Mouse (Mus musculus) cerebellum, adult 11 months (tissue): ENCODE data around the gene Atp6ap1.

Source experiments
- DNase-seq: peaks from one replicate; pipeline ENCODE4 v3.0.0; 2022

Atp6ap1 gene

DNA sequence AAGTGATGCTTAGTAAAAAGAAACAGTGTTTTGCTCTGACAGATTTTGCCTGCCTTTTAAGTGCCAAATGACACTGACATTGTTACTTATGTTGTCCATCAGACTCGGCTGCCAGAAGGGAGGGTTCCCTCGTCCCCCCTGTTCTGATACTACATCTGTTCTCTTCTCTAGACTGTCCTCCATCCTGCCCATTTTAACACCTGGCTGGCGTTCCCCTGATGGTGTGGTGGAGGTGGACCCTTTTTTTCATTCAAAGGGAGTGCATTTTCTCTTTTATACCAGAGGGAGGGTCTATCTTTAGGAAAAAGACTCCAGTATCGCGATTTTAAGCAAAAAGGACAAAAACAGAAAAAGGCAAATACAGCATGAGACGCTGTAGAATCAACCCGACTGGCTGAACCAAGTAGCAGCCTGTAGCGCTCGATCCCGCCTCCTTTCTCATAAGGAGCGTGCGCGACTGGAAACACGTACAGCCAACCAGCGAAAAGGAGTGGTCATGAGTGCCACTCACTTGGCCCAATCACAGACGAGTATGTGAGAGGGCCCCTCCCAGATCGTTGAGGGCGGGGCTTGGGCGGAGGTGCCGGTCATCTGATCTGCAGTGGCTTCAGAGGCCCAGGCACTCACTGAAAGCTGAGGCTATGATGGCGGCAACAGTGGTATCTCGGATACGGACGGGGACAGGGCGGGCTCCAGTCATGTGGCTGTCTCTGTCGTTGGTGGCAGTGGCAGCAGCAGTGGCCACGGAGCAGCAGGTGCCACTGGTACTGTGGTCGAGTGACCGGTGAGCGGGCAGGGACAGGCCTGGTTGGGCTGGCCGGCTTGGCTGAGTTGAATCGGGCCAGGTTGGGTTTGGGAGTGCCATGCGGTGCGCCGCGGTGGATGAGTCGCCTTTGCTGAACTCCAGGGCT is at the start of gene Atp6ap1:
Atp6ap1 (plus strand) TSS at position 560 of the 911 bp plus-strand sequence.
- DNase-seq: peak; percentile 91

DNA sequence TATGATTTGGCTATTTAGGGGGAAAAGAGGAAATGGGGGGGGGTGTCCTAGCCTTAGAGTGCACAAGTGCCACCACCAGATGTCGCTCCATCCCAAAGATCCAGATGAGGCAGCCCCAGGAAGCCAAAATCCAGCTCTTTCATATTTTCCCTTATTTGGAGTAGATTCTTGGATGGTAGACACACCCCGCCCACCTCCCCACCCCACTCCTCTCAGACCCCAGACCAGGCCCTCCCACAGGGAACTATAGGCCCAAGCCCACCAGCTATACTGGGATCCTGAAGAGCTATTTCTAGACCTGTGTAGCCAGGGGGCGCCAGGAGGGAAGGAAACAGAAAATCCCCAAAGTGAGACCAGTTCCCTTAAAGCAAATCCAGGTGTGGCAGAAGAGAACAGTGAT is 48.2 kb upstream of the Atp6ap1 start:
- peak; percentile 44 for DNase-seq

DNA sequence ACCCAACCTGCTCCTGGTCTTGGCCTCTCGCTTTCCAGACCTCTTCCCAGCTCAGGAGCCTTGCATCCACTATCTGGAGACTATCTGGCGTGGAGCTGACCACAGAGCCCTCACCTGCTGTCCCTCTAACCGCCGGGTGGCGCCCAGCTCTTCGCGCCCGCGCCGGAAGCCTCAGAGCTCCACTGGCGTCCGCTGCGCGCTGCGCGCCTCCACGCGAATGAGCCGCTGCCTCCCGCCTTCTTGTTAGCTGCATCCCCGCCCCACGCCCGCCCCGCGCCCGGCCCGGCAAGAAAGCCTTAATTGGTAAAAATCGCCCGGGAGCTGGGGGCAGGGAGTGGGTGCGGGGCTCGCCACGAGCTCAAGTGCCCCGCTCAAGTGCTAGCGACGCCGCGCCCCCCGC is 47.3 kb upstream of the Atp6ap1 start, which contains the start of gene Flna:
Flna (minus strand) TSS at position 206 of the 400 bp plus-strand sequence.
- peak; percentile 67 for DNase-seq

DNA sequence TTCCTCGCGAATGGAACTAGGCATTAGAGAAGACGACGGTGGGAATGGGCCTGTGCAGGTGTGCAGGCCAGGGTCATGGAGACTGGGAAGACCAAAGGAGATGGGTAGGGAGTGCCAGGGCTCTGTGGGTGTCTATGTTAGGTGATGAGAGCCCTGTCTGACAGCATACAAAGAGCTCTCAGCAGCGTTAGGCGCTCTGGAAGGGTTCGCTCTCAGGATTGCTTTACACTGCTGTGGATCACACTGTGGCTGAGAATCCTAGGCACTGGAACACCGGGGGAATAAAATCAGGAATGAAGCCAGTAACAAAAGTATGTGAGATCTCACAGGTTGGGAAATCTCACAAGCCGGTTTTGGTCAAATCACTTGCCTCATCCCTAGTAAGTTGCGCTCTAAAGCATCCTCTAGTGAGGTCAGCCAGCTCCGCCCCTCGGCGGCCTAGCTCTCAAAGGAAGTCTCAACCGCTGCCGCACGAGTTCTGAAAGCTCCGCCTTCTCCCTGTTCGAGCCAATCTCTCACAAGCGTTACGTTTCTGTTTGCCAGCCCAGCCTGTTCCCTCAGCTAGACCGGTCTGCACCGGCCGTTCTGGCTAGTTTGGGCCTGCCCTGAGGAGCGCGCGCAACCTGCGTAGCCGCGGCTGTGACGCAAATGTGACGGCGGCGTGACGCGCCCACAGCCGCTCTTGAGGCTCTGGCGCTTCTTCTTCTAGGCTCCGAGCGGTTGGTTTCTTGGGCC is 42.6 kb upstream of the Atp6ap1 start, which contains the start of gene Emd:
Emd (plus strand) TSS at position 535 of the 735 bp plus-strand sequence.
- peak; percentile 83 for DNase-seq

DNA sequence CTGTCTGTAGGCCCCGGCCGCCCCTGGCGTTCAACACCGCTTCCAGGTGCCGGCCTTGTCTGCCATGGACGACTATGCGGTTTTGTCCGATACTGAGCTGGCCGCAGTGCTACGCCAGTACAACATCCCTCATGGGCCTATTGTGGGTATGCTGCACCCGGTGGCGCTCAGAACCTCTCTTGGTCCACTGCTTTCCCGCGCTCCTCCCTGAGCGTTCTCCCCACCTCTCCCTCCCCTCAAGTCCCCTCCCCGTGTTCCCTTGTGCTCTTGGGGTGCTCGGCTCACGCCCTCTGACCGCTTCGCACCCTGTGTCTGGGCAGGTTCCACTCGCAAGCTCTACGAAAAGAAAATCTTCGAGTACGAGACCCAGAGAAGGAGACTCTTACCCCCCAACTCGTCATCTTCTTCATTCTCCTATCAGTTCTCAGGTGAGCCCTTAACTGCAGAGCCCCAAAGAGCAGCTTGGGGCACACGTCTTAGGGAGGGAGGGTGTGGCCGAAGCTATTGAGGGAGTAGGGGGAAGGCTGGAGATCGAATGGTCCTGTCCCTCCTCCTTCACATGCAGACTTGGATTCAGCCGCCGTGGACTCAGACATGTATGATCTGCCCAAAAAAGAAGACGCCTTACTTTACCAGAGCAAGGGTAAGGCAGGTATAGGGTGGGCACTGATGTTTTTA is 41.9 kb upstream of the Atp6ap1 start:
- DNase-seq: no peak

DNA sequence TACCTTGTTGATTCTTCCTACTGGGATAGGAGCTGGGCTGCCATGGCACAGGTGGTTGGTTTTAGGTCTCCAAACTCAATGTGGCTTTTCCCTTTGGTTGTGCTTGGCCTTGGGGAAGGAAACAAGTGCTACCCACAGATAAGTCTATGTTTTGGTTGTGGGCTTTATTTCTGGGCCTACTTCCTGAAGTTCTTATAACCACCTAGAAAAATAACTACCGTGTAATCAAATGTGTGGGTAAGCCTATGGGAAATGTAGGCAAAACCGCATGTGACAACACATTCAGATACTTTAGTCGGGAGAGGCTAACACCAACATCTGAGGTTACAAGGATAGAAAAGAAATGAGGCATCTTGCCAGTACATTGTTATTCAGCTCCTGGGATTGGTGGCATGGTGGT is 39.2 kb upstream of the Atp6ap1 start:
- DNase-seq: no peak

DNA sequence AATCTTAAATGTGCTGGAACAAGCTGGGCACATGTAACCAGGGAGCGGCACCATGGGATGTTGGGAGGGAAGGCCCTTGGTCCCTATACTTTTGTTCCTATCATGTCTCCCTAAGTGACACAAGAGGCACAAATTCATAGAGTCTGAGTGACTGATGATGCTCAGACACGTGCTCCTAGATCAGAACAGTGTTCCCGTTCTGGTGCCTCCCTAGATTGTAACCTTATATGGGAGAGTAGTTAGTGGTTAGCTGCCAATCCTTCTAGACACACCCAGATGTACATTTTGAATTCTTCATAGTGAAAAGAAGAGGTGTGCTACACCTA is 27.2 kb upstream of the Atp6ap1 start:
- DNase-seq: no peak

DNA sequence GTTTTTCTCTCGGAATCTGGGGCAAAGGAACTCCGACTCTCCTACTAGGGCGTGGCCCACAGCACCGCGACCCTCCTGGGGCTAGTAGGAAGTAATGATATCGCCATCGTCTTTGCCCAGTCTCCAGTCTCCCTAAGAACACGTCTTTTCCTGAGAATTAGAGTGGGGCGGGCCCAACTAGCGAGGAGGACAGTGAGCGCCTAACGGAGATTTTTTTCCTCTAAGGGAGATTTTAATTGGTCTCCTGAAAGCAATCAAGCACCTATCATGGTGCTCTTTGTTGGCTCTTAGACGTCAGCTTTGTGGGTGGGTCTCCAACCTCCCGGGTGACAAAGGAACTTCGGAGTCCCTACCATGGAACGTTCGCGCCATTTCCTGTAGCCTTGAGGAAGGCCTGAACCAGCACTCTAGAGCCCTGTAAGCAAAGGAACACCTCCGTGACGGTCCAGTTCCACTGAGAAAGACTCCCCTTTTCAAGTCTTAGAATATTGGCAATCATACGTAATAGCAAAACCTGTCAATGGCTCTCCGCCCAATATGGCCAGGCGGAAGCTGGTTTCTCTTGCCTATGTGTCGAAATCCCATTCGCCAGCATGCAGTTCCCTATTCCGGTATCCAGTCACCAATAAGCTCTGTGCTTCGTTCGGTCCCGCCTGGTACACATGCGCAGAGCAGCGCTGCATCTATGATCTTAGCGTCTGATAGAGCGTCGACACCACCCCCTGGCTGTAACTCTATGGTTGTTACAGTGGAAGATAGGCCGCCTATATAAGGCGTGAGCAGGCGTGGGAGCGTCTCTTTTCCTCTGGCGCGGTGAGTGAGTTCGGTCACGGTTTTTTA is 26.6 kb upstream of the Atp6ap1 start, which contains the start of gene Rpl10:
Rpl10 (plus strand) TSS at position 751 of the 840 bp plus-strand sequence.
- peak; percentile 85 for DNase-seq

DNA sequence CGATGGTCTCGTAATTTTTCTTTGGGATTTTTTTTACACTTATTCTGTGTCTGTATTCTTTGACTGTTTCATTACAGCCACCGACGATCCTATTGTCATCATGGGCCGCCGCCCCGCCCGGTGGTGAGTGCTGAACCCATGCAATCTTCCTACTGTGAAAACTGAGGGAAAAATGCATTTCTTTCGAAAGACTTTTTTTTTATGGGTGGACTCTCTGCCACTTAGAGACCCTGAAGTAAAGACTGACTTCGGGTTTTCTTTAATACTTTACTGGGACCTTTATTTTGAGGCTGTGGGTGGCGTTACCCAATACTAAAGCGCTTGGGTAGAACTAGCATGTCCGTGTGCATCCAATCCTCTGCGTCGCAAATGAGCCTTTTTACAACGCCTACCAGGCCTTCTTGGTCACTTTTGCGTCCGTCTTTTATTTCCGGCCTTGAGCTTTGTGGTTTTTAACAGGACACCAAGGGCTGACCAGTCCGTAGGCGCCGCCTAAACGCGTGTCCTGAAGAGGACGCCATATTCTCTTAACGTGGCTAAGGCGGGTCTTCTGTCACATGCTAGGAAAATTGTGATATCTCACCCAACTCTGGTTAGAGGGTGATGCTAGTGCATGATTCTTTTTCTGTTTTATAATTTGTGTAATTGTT is 25.9 kb upstream of the Atp6ap1 start:
- no peak for DNase-seq

DNA sequence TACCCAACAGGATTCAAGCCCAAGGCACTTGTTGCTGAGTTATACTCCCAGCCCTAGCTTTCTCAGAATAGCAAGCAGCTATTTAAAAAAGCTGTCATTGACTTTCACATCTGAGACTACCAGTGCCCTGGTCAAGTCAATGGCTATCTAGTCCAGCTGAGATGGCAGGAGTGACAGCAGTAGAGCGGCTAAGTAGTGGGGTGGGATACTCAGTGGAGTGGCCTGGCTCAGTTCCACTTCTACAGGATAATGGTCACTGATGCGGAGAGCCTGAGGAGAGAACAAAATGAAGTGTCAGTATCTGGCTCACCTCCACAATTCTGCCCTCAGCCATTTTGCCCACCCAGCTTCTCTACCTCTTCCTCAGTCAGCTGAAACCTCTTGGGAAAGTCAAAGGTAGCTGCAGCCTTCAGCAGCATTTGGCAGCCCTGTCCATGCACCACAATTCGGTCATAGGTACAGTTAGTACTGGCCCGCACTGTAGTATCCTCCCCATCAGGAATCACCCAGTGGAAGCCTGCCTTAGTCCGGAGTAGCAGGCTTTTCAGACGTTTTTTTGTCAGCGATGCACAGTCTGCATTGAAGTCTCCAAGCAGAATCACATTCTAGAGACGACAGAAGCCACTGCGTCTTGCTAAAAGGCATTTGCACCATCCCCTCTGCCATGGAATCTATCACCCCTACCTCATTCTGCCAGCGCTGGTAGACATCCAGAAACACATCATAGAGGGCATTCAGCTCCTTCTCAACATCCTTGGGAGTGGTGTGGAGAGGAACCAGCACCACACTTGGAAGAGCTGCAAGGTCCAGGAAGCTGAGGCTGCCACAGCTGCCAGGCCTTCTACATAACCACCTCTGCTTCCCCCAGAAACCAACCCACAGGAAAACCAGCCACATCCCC is 23.2 kb upstream of the Atp6ap1 start:
- no peak for DNase-seq

DNA sequence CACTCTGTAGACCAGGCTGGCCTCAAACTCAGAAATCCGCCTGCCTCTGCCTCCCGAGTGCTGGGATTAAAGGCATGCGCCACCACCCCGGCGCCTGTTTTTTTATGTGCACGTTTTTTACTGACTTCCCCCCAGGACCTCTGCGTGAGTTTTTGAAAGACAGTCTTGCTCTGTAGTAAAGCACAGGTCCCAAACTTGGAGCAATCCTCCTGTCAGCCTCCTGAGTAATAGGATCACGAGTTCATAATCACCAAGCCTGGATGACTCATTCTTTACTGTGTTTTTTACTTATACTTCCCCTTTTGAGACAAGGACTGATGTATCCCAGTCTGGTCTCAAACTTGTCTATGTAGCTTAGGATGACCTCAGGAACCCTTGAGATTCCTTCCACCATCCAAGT is 19.0 kb upstream of the Atp6ap1 start:
- no peak for DNase-seq

DNA sequence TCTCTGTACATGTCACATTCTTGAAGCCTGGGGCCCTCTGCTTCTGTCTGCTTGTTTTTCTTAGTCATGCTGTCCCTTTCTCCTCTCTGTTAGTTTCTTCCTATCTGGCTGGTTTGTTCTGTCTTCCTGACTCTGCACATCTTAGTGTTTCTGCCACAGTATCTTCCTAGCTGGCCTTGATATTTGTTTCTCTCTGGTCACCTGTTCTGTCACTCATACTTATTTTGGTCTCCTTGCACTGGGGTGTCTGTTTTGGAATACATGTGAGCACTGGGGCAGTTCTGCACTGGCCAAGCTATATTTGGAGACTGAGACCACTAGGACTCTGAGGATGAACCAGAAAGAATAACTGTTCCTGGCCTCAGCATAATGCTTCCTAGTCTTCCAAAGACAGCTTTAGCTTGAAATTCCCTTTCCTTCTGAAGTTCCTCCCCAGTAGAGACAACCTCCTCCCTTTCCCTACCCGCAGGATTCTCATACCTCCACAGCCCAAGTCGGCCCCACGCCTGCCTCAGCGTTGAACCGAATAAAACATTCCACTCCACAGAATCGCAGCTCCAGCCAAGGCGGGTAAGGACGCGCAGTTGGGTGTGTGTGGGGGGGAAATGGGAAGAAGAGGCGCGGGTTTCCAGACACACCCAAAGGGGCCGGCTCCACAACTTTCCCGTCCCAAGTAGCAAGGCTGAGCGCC is 15.7 kb upstream of the Atp6ap1 start:
- DNase-seq: no peak

DNA sequence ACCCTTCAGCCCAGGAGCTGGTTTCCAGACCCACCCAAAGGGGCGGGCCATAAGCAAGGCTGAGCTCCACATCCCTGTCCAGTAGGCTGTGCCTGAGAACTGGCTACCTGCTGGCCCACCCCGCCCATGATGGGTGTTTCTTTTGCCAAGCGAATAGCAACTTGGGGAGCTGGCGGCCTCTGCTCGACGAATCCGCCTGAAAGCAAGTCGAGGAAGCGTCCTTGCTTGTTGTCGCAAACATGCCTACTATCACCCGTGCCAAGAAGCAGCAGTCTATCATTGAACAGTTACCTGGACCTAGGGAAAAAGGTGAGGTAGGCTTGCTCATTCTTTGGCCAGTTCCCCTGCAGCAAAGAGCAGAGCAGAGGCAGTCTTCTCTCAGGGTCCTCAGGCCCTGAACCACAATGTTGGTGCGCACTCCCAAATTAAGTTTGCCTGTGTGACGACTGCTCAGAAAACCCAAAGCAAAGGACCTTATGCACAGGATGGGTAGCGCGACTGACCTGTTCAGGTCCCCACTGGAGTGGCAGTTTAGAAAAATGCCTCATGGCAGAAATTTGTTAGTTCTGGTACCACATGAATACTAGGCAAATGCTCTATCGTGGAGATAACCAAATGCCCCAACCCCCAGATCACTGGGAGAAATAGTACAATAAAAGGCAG is 15.0 kb upstream of the Atp6ap1 start, which contains the start of the genes Taz and Dnase1l1:
Taz (plus strand) TSS at position 181 of the 663 bp plus-strand sequence.
Dnase1l1 (minus strand) TSS at position 606 of the 663 bp plus-strand sequence.
- peak; percentile 63 for DNase-seq

DNA sequence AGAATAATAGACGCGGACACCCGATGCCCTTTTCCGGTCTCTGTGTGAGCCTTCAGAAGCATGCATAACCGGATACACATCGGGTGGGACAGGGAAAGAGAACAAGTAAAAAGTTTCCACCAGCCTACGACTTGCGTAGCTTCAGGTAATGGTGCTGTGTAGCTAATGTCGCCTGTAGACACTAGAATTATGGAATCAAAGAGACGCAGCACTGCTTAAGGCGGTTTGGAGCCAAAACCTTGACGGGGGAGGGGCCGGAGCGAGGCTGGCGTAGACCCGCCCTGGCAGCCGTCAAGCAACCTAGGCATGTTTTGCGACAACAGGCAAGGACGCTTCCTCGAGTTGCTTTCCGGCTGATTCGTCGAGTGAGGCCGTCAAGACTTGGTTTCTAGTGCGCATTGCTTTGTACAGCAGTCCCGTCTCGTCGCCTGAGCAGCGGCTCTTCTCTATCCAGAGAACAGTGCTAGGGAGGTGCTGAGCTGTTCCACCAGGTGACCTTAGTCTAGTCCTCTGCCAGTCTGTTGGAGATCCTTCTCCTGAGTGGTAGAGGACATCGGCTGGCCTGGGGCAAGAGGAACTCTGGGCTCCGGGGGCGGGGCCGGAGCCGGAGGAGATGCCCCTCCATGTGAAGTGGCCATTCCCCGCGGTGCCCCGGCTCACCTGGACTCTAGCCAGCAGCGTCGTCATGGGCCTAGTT is 14.4 kb upstream of the Atp6ap1 start:
- DNase-seq: peak; percentile 78

DNA sequence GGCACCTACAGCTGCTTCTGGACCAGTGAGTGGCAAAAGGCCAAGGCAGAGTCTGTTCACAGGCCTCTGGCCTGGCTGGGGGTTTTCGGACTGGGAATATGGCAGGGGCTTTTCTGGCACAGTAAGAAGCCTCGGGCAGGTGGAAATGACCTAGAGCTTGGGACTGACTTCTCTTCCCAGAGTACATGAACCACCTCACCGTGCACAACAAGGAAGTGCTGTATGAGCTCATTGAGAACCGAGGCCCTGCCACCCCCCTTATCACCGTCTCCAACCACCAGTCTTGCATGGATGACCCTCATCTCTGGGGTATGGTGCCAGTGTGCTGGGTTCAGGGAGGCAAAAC is 13.8 kb upstream of the Atp6ap1 start:
- no peak for DNase-seq

DNA sequence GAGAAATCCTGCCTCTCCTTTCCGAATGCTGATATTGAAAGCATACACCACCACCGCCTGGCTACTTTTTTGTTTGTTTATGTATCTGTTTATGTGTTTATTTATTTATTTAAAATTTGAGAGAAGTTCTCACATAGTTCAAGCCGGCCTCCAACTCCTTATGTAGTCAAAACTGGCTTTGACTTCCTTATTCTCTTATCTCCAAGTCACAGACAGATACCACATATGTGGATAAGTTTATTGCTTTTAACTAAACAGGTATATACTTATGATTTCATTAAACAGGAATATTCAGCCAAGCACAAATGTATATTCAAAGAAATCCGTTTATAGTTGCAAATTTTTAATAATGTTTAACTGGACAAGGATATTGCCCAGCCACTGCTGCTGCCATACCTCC is 3.5 kb upstream of the Atp6ap1 start:
- no peak for DNase-seq

DNA sequence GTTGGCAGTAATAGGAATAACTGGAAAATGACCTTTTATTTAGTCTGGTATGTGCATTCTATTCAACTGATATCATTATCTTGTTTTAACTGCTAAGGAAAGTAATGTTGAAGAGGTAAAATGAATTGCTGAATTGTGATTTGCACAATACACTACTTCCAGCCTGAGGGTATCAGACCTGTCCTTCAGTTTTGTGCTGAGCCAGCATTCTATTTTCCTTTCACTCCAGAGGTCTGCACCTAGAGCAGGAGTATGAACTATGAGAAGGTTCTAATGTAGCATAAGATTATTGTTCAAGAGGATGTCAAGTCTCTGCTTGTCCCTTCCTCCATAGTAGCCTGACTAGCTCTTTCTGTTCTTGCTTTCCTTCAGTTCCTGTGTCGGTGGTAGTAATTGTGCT is 1.5 kb downstream of the Atp6ap1 start:
- DNase-seq: no peak

DNA sequence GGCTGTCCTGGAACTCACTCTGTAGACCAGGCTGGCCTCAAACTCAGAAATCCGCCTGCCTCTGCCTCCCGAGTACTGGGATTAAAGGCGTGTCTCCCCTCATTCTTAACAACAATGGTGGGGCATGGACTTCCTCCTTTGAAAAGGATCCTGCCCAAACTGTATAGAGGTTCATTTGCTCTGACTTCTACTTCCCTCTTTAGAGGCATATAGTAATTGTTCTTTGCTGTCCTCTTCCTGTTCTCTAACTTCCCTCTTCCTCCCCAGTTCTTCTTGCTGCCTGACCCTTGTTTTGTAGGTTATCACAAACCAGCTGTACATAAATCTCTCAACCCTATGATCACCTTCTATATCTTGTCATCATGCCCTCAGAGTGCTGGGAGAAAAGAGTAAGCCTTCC is 2.8 kb downstream of the Atp6ap1 start:
- DNase-seq: no peak
